Mouse (Mus musculus): ENCODE measurements around the gene Gm13693. TPM values are rescaled to one million over a fixed set of nuclear protein-coding genes. Genes with fewer than 3 reads are reported as not detected.
"Not testable (repeated sequence)": the region's sequence is repeated elsewhere in the genome, so short reads cannot be mapped to it uniquely, and the experiment has no call there.

Gm13693 gene
- polyA plus RNA-seq (2015; fragmentation: Nextera tagmentation; extraction: Ambion mirVana) = not detected in 2 replicates

- H3K27ac ChIP-seq, H3K27me3 ChIP-seq: not testable (repeated sequence)
- WGBS = no CpG with 5 or more reads among the region's 6 CpGs
Measured at GRCm38 (mm10) chr2:83961203-83961602, at the start of gene Gm13693. Gm13693 (plus strand) TSS chr2:83961503.

DNA sequence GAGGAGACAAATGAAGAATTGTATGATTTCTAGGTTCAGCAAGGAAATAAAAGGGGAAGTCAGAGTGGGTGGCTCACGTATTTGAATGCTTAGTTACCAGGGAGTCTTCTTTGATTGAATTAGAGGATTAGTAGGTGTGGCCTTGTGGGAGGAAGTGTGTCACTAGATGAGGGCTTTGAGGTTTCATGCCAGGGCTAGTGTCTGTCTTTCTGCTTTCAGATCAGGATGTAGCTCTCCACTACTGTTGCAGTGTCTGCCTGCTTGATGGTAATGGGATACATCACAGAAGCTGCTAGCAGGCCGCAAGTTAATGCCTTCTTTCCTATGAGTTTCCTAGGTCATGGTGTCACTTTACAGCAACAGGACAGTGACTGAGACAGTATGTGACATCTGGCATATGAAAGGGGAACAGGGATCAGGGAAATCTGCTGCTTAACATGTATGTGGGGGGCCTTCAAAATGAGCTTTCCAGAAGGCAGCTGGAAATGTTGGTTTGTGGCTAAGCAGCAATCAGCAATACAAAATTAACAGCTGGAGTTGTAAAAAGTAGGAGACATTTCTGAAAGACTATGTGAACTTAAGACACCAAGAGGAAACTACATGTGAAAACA lies 31.7 kb upstream of the Gm13693 start:
- H3K4me3 ChIP-seq = no peak overlapping the region
- H3K4me2 ChIP-seq (replicated peaks) = no peak overlapping the region
- no peak overlapping the region for H3K27ac ChIP-seq
- 51% methylated on average over 2 of the region's 2 CpGs for whole genome bisulfite sequencing
- no peak for ATAC-seq (ENCODE audit: low FRiP score, low read depth)
- no peaks in the 10 kb centered on the region for H3K27me3 ChIP-seq
- H3K4me1 ChIP-seq = no peaks in the 10 kb centered on the region
- no peak overlapping the region for H3K9ac ChIP-seq
- H3K36me3 ChIP-seq = no peaks in the 10 kb centered on the region
- H3K9me3 ChIP-seq = no peaks in the 10 kb centered on the region

More at GRCm38 (mm10) chr2:83961203-83961602, at the start of gene Gm13693:
- not testable (repeated sequence) for H3K9me3 ChIP-seq; H3K4me1 ChIP-seq; H3K36me3 ChIP-seq; H3K4me2 ChIP-seq (replicated peaks); H3K9ac ChIP-seq; H3K4me3 ChIP-seq; ATAC-seq (ENCODE audit: low FRiP score, low read depth)

DNA sequence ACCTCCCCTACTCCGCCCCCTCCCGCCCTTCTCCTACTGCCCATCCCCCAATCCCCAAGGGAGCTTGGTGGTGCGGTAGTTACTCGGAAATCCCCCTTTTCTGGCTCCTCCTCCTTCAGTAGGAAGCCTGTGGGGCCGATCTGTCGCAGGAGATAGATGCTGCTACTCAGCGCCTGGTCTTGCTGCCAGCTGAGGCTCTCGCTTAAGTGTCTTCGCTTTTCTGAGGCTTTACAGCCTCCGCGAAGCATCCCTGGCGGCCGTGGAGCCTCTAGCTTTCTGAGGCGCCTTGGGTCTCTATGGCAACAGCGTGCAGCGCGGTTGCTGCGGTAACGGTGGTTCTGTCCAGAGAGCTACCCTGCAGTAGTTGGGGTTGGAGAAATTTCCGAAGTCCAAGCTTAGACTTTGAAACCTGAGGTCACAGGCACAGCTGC lies 20.4 kb upstream of the Gm13693 start, which contains the start of gene Zswim2:
Gene Zswim2 (minus strand): TSS at position 298 of the 431 bp plus-strand sequence.
- Histone ChIP-seq H3K27ac (no peak within 1 kb of the TSS), H3K4me1 (peaks cover 8% of the 10 kb centered on the region), H3K9me3 (no peaks in the 10 kb centered on the region), H3K27me3 (no peaks in the 10 kb centered on the region), H3K9ac (peak within 1 kb of the TSS; percentile 46; the same call in 1 of the 2 replicates), H3K36me3 (no peaks in the 10 kb centered on the region), H3K4me2 (replicated peaks) (peak within 1 kb of the TSS; percentile 70), H3K4me3 (peak within 1 kb of the TSS; percentile 37)
- peak; percentile 91 for ATAC-seq (ENCODE audit: low FRiP score, low read depth)
- WGBS = under 1% methylated on average over 20 of the region's 20 CpGs

GRCm38 (mm10) chr2:83941378-83941777 lies 19.9 kb upstream of the Gm13693 start:
- Histone ChIP-seq H3K36me3 (no peaks in the 10 kb centered on the region), H3K9ac (no peak overlapping the region), H3K9me3 (no peaks in the 10 kb centered on the region), H3K27ac (no peak overlapping the region), H3K4me3 (peak overlapping the region; percentile 37), H3K4me2 (replicated peaks) (peak overlapping the region; percentile 70), H3K27me3 (no peaks in the 10 kb centered on the region), H3K4me1 (peaks cover 8% of the 10 kb centered on the region)
- WGBS = 35% methylated on average over 3 of the region's 3 CpGs
- no peak for ATAC-seq (ENCODE audit: low FRiP score, low read depth)

- Histone ChIP-seq H3K36me3 (no peaks in the 10 kb centered on the region), H3K27me3 (no peaks in the 10 kb centered on the region), H3K4me1 (peaks cover 8% of the 10 kb centered on the region), H3K27ac (no peak overlapping the region), H3K9ac (no peak overlapping the region), H3K9me3 (no peaks in the 10 kb centered on the region), H3K4me2 (replicated peaks) (no peak overlapping the region), H3K4me3 (no peak overlapping the region)
- no peak for ATAC-seq (ENCODE audit: low FRiP score, low read depth)
- WGBS = 81% methylated on average over 4 of the region's 4 CpGs
Measured at GRCm38 (mm10) chr2:83941792-83942191, 19.5 kb upstream of the Gm13693 start.

DNA sequence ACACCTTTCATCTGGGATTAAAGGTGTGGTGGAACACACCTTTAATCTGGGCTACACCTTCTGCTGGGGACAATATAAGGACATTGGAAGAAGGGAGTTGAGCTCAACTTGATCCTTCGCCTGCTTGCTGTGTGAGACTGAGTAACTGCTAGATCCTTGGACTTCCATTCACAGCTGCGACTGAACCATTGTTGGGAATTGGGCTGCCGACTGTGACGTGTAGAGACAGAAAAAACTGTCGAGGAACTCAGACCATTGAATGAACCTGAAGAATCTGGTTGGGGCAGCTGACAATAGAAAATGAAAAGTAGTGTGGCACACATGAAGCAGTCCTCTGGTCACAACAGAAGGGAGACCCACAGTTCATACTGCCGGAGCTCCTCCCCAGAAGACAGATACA lies 5.9 kb upstream of the Gm13693 start, which contains the start of gene Gm13698:
Gene Gm13698 (plus strand): TSS at position 301 of the 400 bp plus-strand sequence.
- not testable (repeated sequence) for H3K4me3 ChIP-seq; H3K9me3 ChIP-seq; H3K4me2 ChIP-seq (replicated peaks); H3K4me1 ChIP-seq; H3K9ac ChIP-seq; H3K36me3 ChIP-seq; ATAC-seq (ENCODE audit: low FRiP score, low read depth); H3K27ac ChIP-seq; H3K27me3 ChIP-seq
- no CpG with 5 or more reads among the region's 6 CpGs for WGBS

DNA sequence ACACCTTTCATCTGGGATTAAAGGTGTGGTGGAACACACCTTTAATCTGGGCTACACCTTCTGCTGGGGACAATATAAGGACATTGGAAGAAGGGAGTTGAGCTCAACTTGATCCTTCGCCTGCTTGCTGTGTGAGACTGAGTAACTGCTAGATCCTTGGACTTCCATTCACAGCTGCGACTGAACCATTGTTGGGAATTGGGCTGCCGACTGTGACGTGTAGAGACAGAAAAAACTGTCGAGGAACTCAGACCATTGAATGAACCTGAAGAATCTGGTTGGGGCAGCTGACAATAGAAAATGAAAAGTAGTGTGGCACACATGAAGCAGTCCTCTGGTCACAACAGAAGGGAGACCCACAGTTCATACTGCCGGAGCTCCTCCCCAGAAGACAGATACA lies 5.7 kb downstream of the Gm13693 start, which contains the start of gene Gm13695:
Gene Gm13695 (plus strand): TSS at position 301 of the 400 bp plus-strand sequence.
- not testable (repeated sequence) for H3K4me3 ChIP-seq; H3K9me3 ChIP-seq; ATAC-seq (ENCODE audit: low FRiP score, low read depth); H3K4me1 ChIP-seq; H3K27me3 ChIP-seq; H3K27ac ChIP-seq; H3K4me2 ChIP-seq (replicated peaks); H3K36me3 ChIP-seq; H3K9ac ChIP-seq
- WGBS = no CpG with 5 or more reads among the region's 6 CpGs

DNA sequence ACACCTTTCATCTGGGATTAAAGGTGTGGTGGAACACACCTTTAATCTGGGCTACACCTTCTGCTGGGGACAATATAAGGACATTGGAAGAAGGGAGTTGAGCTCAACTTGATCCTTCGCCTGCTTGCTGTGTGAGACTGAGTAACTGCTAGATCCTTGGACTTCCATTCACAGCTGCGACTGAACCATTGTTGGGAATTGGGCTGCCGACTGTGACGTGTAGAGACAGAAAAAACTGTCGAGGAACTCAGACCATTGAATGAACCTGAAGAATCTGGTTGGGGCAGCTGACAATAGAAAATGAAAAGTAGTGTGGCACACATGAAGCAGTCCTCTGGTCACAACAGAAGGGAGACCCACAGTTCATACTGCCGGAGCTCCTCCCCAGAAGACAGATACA lies 11.5 kb downstream of the Gm13693 start, which contains the start of gene Gm13696:
Gene Gm13696 (plus strand): TSS at position 301 of the 400 bp plus-strand sequence.
- no CpG with 5 or more reads among the region's 6 CpGs for WGBS
- ATAC-seq (ENCODE audit: low FRiP score, low read depth); H3K9ac ChIP-seq; H3K4me1 ChIP-seq; H3K9me3 ChIP-seq; H3K36me3 ChIP-seq; H3K27me3 ChIP-seq; H3K4me3 ChIP-seq; H3K4me2 ChIP-seq (replicated peaks); H3K27ac ChIP-seq: not testable (repeated sequence)

DNA sequence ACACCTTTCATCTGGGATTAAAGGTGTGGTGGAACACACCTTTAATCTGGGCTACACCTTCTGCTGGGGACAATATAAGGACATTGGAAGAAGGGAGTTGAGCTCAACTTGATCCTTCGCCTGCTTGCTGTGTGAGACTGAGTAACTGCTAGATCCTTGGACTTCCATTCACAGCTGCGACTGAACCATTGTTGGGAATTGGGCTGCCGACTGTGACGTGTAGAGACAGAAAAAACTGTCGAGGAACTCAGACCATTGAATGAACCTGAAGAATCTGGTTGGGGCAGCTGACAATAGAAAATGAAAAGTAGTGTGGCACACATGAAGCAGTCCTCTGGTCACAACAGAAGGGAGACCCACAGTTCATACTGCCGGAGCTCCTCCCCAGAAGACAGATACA lies 17.3 kb downstream of the Gm13693 start, which contains the start of gene Gm13694:
Gene Gm13694 (plus strand): TSS at position 301 of the 400 bp plus-strand sequence.
- H3K9ac ChIP-seq; H3K27me3 ChIP-seq; ATAC-seq (ENCODE audit: low FRiP score, low read depth); H3K27ac ChIP-seq; H3K9me3 ChIP-seq; H3K4me1 ChIP-seq; H3K36me3 ChIP-seq; H3K4me2 ChIP-seq (replicated peaks); H3K4me3 ChIP-seq: not testable (repeated sequence)
- WGBS = no CpG with 5 or more reads among the region's 6 CpGs

DNA sequence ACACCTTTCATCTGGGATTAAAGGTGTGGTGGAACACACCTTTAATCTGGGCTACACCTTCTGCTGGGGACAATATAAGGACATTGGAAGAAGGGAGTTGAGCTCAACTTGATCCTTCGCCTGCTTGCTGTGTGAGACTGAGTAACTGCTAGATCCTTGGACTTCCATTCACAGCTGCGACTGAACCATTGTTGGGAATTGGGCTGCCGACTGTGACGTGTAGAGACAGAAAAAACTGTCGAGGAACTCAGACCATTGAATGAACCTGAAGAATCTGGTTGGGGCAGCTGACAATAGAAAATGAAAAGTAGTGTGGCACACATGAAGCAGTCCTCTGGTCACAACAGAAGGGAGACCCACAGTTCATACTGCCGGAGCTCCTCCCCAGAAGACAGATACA lies 23.1 kb downstream of the Gm13693 start, which contains the start of gene Gm13697:
Gene Gm13697 (plus strand): TSS at position 301 of the 400 bp plus-strand sequence.
- H3K27ac ChIP-seq; H3K27me3 ChIP-seq; ATAC-seq (ENCODE audit: low FRiP score, low read depth): not testable (repeated sequence)

DNA sequence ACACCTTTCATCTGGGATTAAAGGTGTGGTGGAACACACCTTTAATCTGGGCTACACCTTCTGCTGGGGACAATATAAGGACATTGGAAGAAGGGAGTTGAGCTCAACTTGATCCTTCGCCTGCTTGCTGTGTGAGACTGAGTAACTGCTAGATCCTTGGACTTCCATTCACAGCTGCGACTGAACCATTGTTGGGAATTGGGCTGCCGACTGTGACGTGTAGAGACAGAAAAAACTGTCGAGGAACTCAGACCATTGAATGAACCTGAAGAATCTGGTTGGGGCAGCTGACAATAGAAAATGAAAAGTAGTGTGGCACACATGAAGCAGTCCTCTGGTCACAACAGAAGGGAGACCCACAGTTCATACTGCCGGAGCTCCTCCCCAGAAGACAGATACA lies 28.9 kb downstream of the Gm13693 start, which contains the start of gene Gm13691:
Gene Gm13691 (plus strand): TSS at position 301 of the 400 bp plus-strand sequence.
- H3K27ac ChIP-seq; H3K4me1 ChIP-seq; ATAC-seq (ENCODE audit: low FRiP score, low read depth); H3K9ac ChIP-seq; H3K4me2 ChIP-seq (replicated peaks); H3K9me3 ChIP-seq; H3K27me3 ChIP-seq; H3K4me3 ChIP-seq; H3K36me3 ChIP-seq: not testable (repeated sequence)
- no CpG with 5 or more reads among the region's 6 CpGs for WGBS

More for the DNA sequence above, 23.1 kb downstream of the Gm13693 start, which contains the start of gene Gm13697:
- H3K4me1 ChIP-seq; H3K4me3 ChIP-seq; H3K9me3 ChIP-seq; H3K9ac ChIP-seq; H3K4me2 ChIP-seq (replicated peaks); H3K36me3 ChIP-seq: not testable (repeated sequence)
- WGBS = no CpG with 5 or more reads among the region's 6 CpGs

DNA sequence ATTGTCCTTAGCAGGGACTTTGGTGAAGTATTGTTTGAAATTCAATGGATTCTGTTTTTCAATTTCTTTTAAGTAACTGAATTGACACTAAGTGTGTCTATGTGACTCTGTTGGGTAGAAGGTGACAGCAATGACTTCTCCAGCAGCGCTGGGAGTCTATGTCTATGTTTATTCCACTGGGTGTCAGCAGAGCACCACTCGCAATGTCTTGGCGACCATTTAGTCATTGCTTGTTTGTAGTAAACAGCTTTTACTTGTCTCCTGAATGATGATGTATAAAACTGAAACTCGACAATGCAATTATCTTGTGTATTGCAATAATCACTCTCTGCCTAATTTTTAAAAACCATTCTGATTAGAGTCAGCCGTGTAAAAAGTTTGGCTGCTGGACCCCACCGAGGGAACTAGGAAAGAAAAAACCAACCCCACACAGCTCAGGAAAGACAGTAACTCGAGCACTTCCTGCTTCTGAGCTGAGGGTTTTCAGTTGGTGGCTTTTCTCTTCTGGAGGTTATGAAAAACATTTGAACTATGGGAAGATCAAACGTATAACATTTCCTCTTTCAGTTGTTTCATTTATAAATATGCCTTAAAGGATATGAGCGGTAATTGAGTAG lies 32.4 kb downstream of the Gm13693 start:
- not testable (repeated sequence) for H3K27me3 ChIP-seq; H3K4me2 ChIP-seq (replicated peaks); H3K9ac ChIP-seq; H3K36me3 ChIP-seq; ATAC-seq (ENCODE audit: low FRiP score, low read depth); H3K9me3 ChIP-seq; H3K4me1 ChIP-seq; H3K27ac ChIP-seq; H3K4me3 ChIP-seq
- WGBS = 48% methylated on average over 8 of the region's 9 CpGs

Data from limb, embryonic 13.5 days (tissue).